Mouse (Mus musculus) neural tube, embryonic 14.5 days (tissue): Measurements from ENCODE around the gene Fto. TPM values are rescaled to one million over a fixed set of nuclear protein-coding genes. Genes with fewer than 3 reads are reported as not detected.

Experiments used
- ATAC-seq: fragments of 200-750 bp; cut with Nextera tagmentation; 2 replicates; pipeline ENCODE4 v1.8.0; 2017; ENCODE audit warnings: low read depth, mild to moderate bottlenecking, moderate TSS enrichment, moderate library complexity
- H3K27ac ChIP-seq: fragments of 300-500 bp; sonication (generic); 2 replicates; pipeline ENCODE4 v1.5.1; 2014; ENCODE audit warnings: low read depth, mild to moderate bottlenecking, control low read depth, low read length, moderate library complexity, mixed read lengths
- H3K27me3 ChIP-seq: fragments of 300-500 bp; sonication (generic); 2 replicates; pipeline ENCODE4 v1.6.1; 2014; ENCODE audit warnings: low read length; ENCODE audit not compliant: control insufficient read depth, insufficient read depth
- H3K36me3 ChIP-seq: fragments of 300-500 bp; sonication (generic); 2 replicates; pipeline ENCODE4 v1.6.1; 2014; ENCODE audit warnings: low read length, mixed read lengths; ENCODE audit not compliant: control insufficient read depth, insufficient read depth
- H3K4me1 ChIP-seq: fragments of 300-500 bp; sonication (generic); 2 replicates; pipeline ENCODE4 v1.6.1; 2014; ENCODE audit warnings: low read length; ENCODE audit not compliant: control insufficient read depth, insufficient read depth
- H3K4me2 ChIP-seq: fragments of 300-500 bp; sonication (generic); 2 replicates; pipeline ENCODE4 v1.6.1; 2014; ENCODE audit warnings: mild to moderate bottlenecking, low read depth, low read length, control low read depth
- H3K4me3 ChIP-seq: fragments of 300-500 bp; sonication (generic); 2 replicates; pipeline ENCODE4 v1.5.1; 2014; ENCODE audit warnings: low read depth, low read length, control low read depth, mixed read lengths
- H3K9ac ChIP-seq: fragments of 300-500 bp; sonication (generic); replicated peaks from 2 replicates; pipeline ENCODE4 v1.6.1; 2014; ENCODE audit warnings: low read depth, mild to moderate bottlenecking, control low read depth, low read length, mixed read lengths
- H3K9me3 ChIP-seq: fragments of 300-500 bp; sonication (generic); 2 replicates; pipeline ENCODE4 v1.6.1; 2016; ENCODE audit warnings: low read length; ENCODE audit not compliant: control insufficient read depth
- WGBS: fragments of 180-500 bp; shearing (Covaris S2); extraction: QIAGEN DNeasy Blood & Tissue Kit; methylation state at CpG from one replicate; pipeline ENCODE4 v1.1.7; 2014; 5-methylcytosine and 5-hydroxymethylcytosine counted together
- polyA plus RNA-seq: library from polyadenylated mRNA; unstranded; fragments of >200 nt; fragmentation: Nextera tagmentation; extraction: Ambion mirVana; gene quantifications from 2 replicates; pipeline ENCODE4 v1.2.1, GENCODE M21; 2014

Gene Fto
- polyA plus RNA-seq, 1 experiment from 2014 or later, result 144 TPM

DNA sequence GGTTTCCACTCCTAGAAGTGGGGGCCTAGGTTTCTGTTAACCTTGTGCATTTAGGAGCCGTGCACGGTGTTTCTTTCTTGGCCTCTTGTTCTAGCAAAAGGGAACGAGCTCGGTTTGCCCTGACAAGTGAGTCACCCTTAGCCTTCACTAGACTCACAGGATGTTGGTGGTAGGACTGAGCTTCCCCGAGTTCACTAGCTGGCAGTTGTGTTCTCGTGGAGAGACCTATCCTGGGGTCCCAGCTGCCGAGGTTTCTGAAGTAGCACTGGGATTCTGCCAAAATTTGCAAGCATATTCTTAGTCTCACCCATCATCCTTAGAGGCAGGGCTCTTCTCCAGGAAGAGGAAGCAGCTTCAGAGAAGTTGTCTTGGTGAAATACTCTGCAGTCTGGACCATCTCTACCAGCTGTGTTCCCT, 194.4 kb downstream of the Fto start:
- Histone ChIP-seq H3K4me3 (no peak overlapping the region), H3K4me1 (peaks cover 7% of the 10 kb centered on the region; the same call in 1 of the 2 replicates), H3K27ac (no peak overlapping the region), H3K27me3 (peaks cover 4% of the 10 kb centered on the region; the same call in 1 of the 2 replicates), H3K9me3 (no peaks in the 10 kb centered on the region), H3K4me2 (no peak overlapping the region), H3K9ac (no peak overlapping the region), H3K36me3 (no peaks in the 10 kb centered on the region)
- WGBS, result 85% methylated on average over 7 of the region's 7 CpGs
- no peak for ATAC-seq

DNA sequence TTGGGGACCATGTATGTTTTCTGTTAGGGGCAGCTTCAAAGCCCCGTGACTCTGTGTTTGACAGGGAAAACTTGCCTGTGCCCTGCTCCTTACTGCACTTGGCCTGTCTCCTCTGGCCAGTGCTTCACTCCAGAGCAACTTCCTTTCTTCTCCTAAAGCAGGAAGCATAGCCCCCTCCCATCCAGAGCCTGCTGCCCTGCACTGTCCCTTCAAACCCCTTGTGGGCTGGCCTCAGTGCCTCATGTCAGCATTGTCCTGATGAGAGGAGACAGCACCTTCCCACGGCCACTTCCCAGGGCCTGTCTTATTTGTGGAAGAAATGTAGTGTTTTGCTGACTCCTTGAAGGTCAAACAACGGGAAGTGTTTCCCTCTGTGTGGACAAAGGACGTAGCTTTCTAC, 195.0 kb downstream of the Fto start:
- H3K27ac ChIP-seq, result no peak overlapping the region
- H3K36me3 ChIP-seq, result no peaks in the 10 kb centered on the region
- H3K4me2 ChIP-seq, result no peak overlapping the region
- 43% methylated on average over 4 of the region's 4 CpGs for WGBS
- no peak overlapping the region for H3K9ac ChIP-seq
- ATAC-seq, result no peak
- H3K9me3 ChIP-seq, result no peaks in the 10 kb centered on the region
- peaks cover 4% of the 10 kb centered on the region; the same call in 1 of the 2 replicates for H3K4me1 ChIP-seq
- H3K4me3 ChIP-seq, result no peak overlapping the region
- H3K27me3 ChIP-seq, result peaks cover 4% of the 10 kb centered on the region; the same call in 1 of the 2 replicates

DNA sequence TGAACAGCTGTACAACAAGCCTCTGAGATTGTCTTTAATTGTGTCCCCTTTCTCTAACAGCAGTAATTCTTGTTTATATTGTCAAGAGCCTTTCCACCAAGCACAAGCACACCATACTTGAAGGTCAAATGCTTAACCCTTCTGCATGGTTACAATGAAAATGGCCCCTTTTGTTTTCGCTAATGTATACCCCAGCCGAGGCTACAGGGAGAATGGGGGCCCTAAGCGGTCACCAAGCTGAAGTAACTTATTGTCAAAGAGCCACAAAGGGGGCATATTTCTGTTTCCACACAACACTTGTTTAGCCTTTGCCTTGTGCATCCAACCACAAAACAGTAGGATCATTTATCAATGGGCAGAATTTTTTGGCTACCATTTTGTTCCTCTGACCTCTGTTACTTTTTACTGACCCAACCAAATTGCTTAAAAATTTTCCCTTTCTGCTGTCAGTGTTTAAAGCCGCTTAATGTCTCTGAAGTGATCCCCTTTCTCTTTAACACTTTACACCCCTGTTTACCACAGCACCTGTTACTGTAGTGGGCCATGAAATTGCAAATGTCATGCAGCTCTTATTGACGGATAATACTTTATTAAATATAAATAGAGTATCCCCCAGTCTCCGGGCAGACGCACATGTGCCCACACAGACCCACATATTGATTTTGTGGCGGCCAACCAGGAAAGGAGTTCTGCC, 196.0 kb downstream of the Fto start:
- Histone ChIP-seq H3K27me3 (peaks cover 4% of the 10 kb centered on the region; the same call in 1 of the 2 replicates), H3K4me1 (no peaks in the 10 kb centered on the region)
- ATAC-seq, result no peak

DNA sequence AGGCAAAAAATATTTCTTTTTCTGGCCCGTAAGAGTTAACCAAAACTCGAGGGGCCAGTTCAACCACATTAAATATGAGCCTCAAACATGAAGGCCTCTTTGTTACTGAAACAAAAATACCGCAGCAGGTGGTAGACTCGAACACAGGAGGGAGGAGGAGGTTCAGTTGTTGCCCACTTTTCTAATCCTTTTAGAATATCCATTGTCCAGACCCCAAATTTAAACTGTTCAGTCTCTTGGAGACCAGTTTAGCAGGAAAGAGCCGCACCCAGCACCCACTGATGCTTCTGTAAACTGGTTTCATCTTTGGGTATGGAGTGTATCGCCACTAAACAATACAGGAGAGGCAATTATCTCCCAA, 196.6 kb downstream of the Fto start:
- H3K4me2 ChIP-seq, result no peak overlapping the region
- no peak overlapping the region for H3K9ac ChIP-seq
- H3K9me3 ChIP-seq, result no peaks in the 10 kb centered on the region
- no peaks in the 10 kb centered on the region for H3K36me3 ChIP-seq
- 23% methylated on average over 6 of the region's 6 CpGs for WGBS
- ATAC-seq, result no peak
- H3K27ac ChIP-seq, result no peak overlapping the region
- H3K27me3 ChIP-seq, result peaks cover 4% of the 10 kb centered on the region; the same call in 1 of the 2 replicates
- no peak overlapping the region for H3K4me3 ChIP-seq
- H3K4me1 ChIP-seq, result peaks cover 4% of the 10 kb centered on the region; the same call in 1 of the 2 replicates

More for the DNA sequence above, 196.0 kb downstream of the Fto start:
- H3K9me3 ChIP-seq, result no peaks in the 10 kb centered on the region
- H3K9ac ChIP-seq, result no peak overlapping the region
- no peak overlapping the region for H3K27ac ChIP-seq
- H3K36me3 ChIP-seq, result no peaks in the 10 kb centered on the region
- 18% methylated on average over 8 of the region's 8 CpGs for WGBS
- no peak overlapping the region for H3K4me2 ChIP-seq
- H3K4me3 ChIP-seq, result no peak overlapping the region

DNA sequence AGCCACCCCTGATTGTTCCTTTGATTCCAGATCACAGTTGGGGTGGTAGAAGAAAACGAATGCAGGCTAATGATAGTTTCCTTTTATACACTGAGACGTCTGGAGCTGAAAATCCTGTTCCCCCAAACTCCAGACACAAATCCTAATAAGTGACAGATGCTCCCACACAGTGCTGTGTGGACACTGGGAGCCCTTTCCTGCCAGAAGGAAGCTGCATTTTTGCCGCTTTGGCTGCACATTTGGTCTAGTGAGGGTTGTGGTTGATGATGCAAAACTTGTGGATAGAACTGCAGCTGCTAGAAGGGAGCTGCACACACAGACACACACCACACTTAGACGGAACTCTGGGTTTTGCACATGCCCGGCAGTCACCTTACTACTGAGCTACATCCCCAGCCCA, 197.4 kb downstream of the Fto start:
- WGBS, result 33% methylated on average over 5 of the region's 5 CpGs
- Histone ChIP-seq H3K27ac (no peak overlapping the region), H3K4me1 (peaks cover 5% of the 10 kb centered on the region; the same call in 1 of the 2 replicates), H3K4me3 (no peak overlapping the region), H3K9ac (no peak overlapping the region), H3K27me3 (peaks cover 4% of the 10 kb centered on the region; the same call in 1 of the 2 replicates), H3K9me3 (no peaks in the 10 kb centered on the region), H3K4me2 (no peak overlapping the region), H3K36me3 (no peaks in the 10 kb centered on the region)
- ATAC-seq, result no peak

DNA sequence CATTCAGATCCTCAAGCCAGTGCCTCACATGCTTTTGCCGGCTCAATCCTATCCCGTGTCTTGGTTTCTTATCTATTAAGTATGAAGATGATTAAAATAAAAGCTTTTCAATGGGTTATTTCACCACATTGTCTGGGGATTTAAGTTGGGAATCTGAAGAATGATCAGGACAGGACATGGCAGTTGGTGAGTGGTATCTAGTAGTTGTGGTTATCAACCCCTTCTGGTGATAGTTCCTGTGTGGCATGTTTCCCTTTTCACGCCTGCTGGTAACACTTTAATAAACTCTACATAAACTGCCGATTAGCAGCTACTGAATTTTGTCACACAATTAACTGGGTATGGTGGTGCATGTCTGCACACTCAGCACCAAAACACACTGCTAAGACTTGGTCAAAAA, 198.6 kb downstream of the Fto start:
- H3K9ac ChIP-seq, result no peak overlapping the region
- H3K36me3 ChIP-seq, result no peaks in the 10 kb centered on the region
- peaks cover 11% of the 10 kb centered on the region for H3K4me1 ChIP-seq
- peaks cover 4% of the 10 kb centered on the region; the same call in 1 of the 2 replicates for H3K27me3 ChIP-seq
- no peaks in the 10 kb centered on the region for H3K9me3 ChIP-seq
- no peak overlapping the region for H3K4me3 ChIP-seq
- H3K27ac ChIP-seq, result no peak overlapping the region
- no peak overlapping the region for H3K4me2 ChIP-seq
- 88% methylated on average over 4 of the region's 4 CpGs for WGBS
- ATAC-seq, result no peak

DNA sequence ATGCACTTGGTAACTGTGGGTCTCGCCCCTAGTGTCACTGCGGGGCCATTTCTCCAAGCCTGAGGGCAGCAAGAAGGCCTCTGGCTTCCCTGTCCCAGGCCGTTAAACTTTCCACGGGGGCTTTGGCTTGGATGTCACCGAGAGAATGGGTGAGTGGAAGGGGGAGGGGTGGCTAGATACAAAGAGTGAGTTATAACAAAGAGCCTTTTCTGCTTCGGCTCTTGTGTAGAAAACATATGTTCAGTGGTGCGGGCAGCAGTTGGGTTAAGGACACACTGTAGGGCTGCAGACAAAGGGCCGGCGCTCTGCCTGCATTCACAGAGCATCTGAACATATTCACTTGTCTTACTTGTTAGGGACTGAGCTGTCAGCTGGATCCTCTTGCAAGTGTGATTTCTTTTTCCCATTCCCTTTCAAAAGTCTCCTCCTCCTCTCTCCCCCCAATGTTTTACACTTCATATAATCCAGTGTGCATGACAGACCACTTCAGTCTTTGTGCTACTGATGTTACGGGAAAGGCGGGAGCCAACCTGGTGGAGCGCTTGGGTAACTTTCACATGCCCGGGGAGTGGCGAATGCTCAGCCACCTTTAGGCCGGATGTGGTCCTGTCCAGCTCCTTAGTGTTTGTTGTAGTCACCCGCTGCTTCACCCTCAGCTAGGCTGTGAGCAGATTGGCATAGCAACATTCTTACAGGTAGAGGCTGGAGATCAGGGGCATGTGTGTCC, 201.6 kb downstream of the Fto start:
- Histone ChIP-seq H3K4me1 (peaks cover 22% of the 10 kb centered on the region), H3K9me3 (no peaks in the 10 kb centered on the region), H3K36me3 (no peaks in the 10 kb centered on the region), H3K4me3 (no peak overlapping the region), H3K27me3 (peaks cover 4% of the 10 kb centered on the region; the same call in 1 of the 2 replicates), H3K27ac (no peak overlapping the region), H3K4me2 (no peak overlapping the region), H3K9ac (no peak overlapping the region)
- 21% methylated on average over 16 of the region's 16 CpGs for WGBS
- no peak for ATAC-seq

DNA sequence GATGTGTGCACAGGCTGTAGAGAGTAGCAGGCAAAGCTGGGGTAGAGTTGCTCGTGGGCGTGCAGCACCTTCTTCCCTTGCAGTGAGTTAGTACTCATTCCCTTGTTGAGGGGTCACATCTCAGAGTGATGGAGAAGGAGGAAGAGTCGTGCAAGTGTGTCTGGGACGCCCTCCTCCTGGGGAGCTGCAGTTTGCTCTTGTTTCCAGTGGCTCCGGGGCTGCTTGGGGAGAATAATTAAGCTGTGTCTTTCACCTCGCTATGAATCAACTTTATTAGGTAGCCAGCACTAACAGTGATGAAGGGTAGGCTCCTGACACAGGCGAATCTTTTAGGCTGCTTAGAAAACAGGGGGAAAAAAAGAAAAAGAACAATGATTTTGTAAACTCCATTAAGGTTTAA, 203.1 kb downstream of the Fto start:
- Histone ChIP-seq H3K27ac (no peak overlapping the region), H3K27me3 (peaks cover 1% of the 10 kb centered on the region; the same call in 1 of the 2 replicates)
- WGBS, result 4% methylated on average over 7 of the region's 7 CpGs

DNA sequence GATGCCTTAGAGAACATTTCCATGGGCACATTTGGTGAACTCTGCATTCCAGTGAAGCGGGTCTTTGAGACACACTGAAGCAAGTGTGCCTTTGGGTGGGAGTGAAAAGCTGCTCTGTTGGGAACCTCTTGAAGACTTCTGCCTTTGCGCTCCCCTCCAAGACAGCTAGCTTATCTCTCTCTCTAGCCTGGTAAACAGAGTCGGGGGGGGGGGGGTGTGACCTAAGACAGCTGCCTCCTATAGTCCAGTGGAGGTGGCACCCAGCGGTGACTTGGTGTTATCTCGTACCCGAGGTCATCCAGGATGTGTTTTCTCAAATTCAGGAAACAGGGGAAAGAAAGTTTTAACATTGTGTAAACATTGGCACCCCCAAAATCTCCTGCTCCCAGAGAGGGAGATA, 204.8 kb downstream of the Fto start:
- 22% methylated on average over 6 of the region's 6 CpGs for whole genome bisulfite sequencing
- H3K36me3 ChIP-seq, result no peaks in the 10 kb centered on the region
- H3K9ac ChIP-seq, result no peak overlapping the region
- H3K27me3 ChIP-seq, result no peaks in the 10 kb centered on the region
- no peak overlapping the region for H3K27ac ChIP-seq
- H3K9me3 ChIP-seq, result no peaks in the 10 kb centered on the region
- peaks cover 22% of the 10 kb centered on the region for H3K4me1 ChIP-seq
- ATAC-seq, result no peak
- H3K4me2 ChIP-seq, result no peak overlapping the region
- no peak overlapping the region for H3K4me3 ChIP-seq

More for the DNA sequence above, 203.1 kb downstream of the Fto start:
- Histone ChIP-seq H3K9me3 (no peaks in the 10 kb centered on the region), H3K4me1 (peaks cover 22% of the 10 kb centered on the region), H3K4me2 (no peak overlapping the region), H3K36me3 (no peaks in the 10 kb centered on the region), H3K9ac (no peak overlapping the region), H3K4me3 (no peak overlapping the region)
- ATAC-seq, result no peak
